Mouse (Mus musculus) layer of hippocampus, adult 9-10 months (tissue): Measurements from ENCODE around the gene E130218I03Rik.

Source experiments
- DNase-seq: peaks from one replicate; pipeline ENCODE4 v3.0.0; 2022; ENCODE audit warnings: low spot score

Gene E130218I03Rik

DNA sequence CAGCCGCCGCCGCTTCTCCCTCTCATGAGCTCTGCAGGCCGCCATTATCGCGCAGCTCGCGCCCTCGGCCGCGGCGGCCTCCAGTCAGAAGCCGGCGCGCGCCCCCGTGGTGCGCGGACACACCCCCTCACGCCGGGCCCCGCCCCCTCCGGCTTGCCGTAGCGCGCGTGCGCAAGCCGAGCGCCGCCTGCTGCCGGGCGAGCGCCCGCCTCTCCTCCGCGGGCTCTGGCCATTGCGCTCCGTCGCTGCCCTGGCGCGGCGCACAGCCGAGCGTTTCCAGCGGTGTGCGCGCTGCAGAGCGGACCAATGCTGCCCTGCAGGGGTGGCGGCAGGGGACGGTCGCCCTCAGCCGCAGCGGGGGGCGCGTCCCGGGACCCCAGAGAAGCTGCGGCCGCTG is 43.7 kb downstream of the E130218I03Rik start:
- peak; percentile 73 for DNase-seq

DNA sequence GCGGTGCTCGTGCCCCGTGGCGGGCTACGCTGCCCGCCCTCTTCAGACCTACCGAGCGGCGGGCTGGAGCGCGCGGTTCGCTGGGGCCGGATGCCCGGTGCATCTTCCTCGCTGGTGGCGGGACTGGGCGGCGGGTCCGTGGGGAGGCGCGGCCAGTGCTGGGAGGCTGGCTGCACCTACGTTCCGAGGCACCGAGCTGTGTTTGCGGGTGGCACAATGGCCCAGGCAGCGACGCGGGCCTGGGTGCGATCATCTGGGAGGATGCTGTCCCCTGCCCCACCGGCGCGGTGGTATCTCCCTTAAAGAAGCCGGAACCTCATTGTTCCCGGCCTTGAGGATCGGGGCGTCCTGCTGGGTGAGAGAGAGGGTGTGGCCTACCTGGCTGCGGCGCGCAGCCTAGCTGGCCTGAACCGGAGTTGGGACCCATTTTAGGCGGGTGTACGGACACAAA is 44.1 kb downstream of the E130218I03Rik start, which contains the start of gene Pdik1l:
Gene Pdik1l (minus strand): TSS at position 321 of the 451 bp plus-strand sequence.
- peak; percentile 18 for DNase-seq

DNA sequence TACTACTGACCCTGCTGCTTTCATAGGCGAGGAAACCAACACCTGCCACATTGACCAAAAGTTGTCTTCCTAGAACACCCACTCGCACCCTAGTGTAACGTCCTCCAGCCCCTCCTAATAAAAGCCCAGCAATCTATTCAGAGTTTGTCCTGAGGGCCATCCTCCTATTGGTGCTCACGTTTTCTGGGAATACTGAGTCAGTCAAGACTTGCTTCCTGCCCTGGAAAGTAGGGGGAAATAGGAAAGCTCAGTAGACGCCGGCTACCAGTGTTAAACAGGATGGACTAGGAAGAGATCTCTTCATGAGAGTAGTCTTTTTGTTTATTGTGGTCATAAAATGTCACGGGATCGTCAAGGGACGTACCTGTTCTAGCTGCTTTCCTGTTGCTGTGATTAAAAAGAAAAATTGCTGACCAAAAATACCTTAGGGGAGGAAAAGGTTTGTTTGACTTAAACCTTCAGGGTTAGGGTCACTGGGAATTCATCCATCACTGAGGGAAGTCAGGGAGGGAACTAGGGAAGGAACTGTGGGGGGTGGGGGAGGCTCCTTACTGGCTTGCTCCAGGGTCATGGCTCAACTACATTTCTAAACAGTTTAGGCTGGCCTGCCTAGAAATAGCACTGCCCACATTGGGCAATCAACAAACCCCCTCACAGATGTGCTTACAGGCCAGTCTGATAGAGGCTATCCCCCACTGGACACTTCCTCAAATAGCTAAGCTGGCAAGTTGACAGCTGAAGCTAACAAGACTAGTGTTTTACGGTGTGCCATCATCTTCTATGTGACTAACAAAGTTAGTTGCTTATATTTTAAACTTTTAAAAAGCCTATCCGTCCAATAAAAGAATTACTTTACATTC is 45.2 kb downstream of the E130218I03Rik start:
- DNase-seq = no peak

DNA sequence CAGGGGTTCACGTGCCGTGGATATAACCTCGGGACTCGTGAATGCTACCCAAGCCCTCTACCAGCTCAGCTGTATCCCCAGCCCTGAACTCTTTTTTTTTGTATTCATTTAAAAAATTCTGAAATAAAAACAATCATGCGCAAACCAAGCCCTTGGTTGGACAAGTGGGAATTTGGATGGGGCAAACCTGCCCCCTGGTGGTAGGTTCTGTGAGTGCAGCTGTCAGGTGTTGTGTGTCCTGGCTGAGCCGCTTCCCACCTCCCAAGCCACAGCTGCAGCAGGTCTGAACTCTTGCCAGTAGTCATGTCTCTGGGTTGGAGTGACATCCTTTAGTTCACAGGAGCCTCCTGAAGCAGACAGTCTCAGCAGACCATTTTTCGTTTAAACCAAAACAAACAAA is 48.6 kb downstream of the E130218I03Rik start:
- DNase-seq = peak; percentile 46

DNA sequence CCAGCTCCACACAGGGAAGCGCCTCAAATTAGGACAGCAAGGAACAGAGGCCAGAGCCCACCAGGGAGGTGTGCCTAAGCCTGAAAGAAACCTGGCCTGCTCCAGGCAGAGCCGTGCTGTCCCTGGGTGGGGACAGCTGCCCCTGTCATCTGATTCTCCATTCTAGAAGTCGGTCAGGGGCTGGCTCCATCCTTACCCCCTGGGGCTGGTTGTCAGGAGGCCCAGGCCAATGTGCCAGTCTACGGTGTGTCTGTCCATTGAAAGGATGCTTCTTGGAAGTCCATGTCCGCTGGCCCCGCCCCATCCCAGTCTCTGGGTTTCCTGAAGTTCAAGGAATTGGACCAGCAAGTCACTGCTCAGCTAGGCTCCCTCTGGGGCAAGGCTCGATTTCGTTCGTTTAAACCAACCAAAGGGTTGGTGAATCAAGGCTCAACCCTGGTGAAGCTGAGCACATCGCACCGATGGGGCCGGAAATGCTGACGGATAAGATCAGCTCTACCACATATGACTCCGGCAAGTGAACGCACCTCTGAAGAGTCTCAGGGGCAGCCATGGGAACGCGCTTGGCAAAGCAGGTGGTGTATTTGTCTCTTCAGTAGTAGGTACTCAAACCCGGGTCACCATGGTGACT is 49.7 kb downstream of the E130218I03Rik start:
- DNase-seq = no peak

DNA sequence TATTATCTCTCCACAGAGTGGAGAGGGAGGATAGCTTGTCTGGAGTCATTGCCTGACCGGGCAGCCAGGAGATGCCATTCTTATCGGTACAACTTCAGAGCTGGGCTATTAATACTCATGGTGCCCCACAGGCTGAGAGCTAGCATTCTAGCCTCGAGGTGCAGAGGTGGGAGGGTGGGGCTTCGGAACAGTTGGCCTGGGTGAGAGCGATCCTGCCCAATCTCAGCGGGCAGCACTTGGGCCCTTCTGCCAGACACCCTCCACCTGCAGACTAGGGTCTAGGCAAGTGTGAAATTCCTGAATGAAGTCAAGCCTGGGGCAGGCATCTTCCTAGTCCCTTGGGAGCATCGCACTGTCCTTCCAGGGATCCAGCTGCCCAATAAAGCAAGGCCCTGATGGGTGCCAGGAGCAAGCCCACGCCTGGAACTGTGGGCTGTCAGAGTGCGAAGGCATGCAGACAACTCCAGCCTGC is 50.3 kb downstream of the E130218I03Rik start:
- DNase-seq = no peak
